Mouse (Mus musculus): ENCODE measurements around the gene Abcc10.

- TF ChIP-seq CTCF (IDR thresholded peaks at IDR 0.05; ENCODE audit: extremely low read depth, insufficient read depth, low read length) (no peak), POLR2A (IDR thresholded peaks at IDR 0.05; ENCODE audit: extremely low read depth, insufficient read depth, low read length) (no peak)
Measured at GRCm38 (mm10) chr17:46313135-46313715, 14.9 kb downstream of the Abcc10 start.
